Mouse (Mus musculus): ENCODE results near the gene Trub1.

Trub1 gene

DNA sequence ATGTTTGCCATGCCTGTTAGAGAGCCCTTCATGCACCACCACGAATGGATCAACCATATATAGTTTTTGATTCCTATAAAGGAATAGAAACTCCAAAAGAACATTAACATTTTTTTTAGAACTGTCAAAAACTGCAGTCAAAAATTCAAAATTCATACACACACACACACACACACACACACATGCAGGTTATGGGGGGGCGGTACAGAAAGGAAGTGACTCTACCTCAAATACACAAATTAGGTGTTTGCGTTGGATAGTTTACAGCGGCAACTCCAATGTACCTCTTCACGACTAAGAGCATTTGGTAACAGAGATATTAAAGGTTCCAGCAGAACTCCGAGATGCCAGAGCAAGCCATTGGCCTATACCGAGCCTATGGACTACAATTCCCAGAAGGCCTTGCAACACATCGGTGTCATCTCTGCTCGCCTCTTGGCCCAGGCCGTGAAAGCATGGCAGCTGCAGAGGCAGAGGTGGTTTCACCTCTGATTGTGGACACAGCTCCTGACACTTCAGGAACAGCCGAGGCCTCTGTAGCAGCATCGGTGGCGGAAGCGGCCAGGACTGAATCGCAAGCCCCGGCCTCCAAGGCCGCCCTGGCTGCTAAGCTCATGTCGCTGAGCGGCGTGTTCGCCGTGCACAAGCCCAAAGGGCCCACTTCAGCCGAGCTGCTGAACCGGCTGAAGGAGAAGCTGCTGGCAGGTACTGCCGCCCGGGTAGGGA is at the start of gene Trub1:
Trub1 (plus strand) TSS at position 421 of the 726 bp plus-strand sequence.
- peak; percentile 67 to 77 for DNase-seq (ENCODE audit: low spot score in 2 of 2)

DNA sequence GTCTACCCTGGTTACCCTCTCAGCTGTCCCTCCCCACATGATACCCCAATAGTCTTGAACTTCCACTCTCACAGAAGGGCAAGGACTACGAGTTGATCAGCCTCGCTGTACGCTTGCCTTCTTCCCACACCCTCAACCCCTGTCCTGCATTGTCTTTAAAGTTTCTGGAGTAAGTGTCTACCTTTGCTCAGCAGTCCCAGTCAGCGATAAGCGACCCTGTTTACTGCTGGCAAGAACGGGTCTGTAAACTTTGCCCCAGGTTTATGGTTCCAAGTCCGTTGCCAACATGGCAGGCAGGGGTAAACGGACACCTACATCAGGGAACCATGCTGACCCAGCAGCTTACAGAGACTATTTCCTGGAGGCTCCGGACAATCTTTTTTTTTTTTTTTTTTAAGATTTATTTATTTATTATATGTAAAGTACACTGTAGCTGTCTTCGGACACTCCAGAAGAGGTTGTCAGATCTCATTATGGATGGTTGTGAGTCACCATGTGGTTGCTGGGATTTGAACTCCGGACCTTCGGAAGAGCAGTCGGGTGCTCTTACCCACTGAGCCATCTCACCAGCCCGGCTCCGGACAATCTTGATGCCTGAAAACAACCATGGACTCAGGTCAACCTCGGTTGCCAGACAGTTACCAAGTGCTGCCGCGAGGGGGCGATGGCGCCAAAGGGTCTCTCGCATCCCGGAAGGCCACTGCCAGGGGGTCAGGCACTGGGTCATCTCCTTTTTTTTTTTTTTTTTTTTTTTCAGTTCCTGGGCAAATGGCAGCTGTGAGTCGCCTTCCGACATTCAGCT is 48.8 kb upstream of the Trub1 start:
- peak; percentile 58 to 61 for DNase-seq (ENCODE audit: low spot score in 2 of 2)

- no peak for DNase-seq (ENCODE audit: low spot score in 2 of 2)
Measured at GRCm38 (mm10) chr19:57404502-57404848, 48.2 kb upstream of the Trub1 start.

DNA sequence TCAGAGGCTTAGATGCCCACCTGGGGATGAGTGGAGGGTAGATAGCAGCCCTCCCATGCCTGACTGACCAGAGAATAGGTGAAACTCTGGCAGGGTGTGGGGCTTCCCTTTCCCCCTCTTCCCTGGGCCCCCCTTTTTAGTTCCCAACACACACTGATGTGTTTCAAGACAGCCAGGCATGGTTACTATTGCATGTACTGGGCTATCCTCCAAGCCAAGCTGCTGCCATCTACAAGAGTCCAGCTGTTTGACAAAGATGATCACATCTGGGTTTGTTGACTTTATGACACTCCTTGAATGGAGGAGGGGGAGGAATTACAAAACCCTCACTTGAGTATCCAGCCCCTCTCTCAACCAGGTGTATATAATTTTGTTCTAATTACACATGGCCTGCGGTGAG is 44.8 kb upstream of the Trub1 start:
- no peak for DNase-seq (ENCODE audit: low spot score in 2 of 2)

- peak in 1 of 2 experiments; percentile 11 for DNase-seq (ENCODE audit: low spot score in 2 of 2)
Measured at GRCm38 (mm10) chr19:57411375-57412196, 41.1 kb upstream of the Trub1 start.

DNA sequence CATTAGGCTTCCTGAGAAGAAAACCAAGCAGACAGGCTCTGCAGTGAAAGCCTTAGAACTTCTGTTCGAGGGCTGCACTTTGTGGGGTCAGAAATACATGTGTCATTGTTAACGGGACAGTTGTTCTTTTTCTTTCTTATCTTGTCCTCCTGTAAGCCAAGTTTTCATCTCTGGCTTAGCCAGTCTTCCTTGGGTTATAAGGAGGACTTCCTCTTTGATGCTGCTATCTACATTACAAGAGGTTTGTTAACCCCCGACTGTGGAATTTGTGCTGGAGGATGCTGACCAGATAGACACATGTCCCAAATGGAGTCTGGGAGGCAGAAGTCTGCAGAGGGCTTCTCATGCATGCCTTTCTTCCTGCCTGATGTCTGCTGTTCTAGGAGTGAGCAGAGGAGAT is 39.5 kb upstream of the Trub1 start:
- DNase-seq (ENCODE audit: low spot score in 2 of 2), result no peak

- DNase-seq (ENCODE audit: low spot score in 2 of 2), result no peak
Measured at GRCm38 (mm10) chr19:57413918-57414317, 38.8 kb upstream of the Trub1 start.

- DNase-seq (ENCODE audit: low spot score in 2 of 2), result no peak
Measured at GRCm38 (mm10) chr19:57415031-57415807, 37.5 kb upstream of the Trub1 start.

DNA sequence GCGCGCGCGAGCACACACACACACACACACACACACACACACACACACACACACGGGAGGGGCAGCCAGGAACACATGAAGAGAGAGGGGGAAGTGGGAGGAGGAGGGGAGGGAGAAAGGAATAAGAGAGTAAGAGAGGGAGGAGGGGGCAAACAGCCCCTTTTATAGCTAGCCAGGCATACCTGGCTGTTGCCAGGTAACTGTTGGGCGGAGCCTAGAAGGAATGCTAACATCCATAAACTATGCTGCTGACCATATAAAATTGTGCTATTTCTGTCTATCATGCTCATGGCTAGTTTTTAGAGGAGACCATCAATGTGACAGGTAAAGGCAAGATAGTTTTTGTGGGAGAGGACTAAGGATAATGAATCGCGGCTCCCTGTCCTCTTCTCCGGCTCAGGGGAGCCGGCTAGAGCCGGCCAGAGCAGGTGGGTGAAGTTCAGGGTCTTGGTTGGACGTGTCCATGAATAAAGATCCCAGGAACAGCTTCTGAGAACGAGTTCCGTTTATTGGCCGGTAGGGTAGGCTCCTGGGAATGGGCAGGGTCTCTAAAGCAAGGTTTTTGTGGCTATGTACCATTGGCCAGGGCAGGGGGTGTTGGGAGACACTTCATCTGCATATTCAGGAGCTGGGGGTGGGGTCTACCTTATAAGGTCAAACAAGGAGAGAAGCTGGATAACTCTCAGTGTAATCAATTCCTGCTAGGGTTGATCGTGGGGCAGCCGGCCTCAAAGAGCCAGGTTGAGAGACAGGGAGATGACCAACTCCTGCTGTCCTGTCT is 34.7 kb upstream of the Trub1 start:
- DNase-seq (ENCODE audit: low spot score in 2 of 2), result no peak

GRCm38 (mm10) chr19:57423402-57423801 is 29.3 kb upstream of the Trub1 start:
- DNase-seq (ENCODE audit: low spot score in 2 of 2), result no peak

- no peak for DNase-seq (ENCODE audit: low spot score in 2 of 2)
Measured at GRCm38 (mm10) chr19:57425296-57425695, 27.4 kb upstream of the Trub1 start.

DNA sequence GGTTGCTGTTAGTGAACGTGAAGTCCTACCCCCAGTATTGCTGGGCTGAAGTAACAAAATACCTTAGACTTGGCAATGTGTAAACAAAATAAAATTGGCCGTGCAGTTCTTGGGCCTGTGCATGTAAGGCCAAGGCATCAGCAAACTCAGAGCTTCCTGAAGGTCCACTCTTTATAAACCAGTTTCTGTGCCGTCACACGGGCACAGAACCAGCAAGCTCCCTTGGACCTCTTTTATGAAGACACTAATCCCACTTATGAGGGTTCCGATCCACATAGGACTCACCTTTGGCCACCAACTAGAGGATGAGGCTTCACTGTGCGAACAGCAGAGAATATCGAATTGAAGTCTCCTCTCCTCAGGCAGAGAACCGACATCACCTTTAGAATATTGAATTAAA is 25.9 kb upstream of the Trub1 start:
- DNase-seq (ENCODE audit: low spot score in 2 of 2), result no peak

DNA sequence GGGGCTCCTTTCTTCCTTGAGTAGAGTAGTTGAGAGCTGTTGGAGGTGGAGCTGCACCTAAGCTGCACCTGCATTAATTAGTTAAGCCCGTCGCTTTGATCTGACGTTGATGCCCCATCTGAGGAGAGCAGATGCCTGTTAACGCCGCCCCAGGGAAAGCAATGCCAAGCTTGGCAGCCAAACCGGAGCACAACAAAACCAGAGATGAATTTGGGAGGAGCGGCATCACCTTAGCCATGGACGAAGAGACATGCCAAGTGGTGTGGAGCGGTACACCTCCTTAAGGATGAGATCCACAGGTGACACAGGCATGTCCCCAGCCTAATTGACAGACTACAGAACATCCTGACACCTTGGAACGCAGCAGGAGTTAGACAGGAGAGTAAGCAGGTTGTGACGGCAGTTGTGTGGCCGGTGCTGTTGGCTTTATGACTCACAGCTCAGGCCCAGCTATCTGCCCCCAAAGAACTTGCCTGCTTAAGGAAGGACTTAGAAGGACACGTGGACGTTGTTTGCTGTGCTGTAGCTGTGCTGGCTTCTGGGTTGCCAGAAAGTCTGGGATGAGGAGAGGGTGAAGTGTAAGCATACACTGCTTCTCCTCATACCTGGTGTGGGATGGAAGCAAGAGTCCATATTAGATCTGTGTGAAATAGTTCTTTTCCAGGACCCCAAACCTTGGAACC is 24.8 kb upstream of the Trub1 start:
- DNase-seq (ENCODE audit: low spot score in 2 of 2), result no peak

DNA sequence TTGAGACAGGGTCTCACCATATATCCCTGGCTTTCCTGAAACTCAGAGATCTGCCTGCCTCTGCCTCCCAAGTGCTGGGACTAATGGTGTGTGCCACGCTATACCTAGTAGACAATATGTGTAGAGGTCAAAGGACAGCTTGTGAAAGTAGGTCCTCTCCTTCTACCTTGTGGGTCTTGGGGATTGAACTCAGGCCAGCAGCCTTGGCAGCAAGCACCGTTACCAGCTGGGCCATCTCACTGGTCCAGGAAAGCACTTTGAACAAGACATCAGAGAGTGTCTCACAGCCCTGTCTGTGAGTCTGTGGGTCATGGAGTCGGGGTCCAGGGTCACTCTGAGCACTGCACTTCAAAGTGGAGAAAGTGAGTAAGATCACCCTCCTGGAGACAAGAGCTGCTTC is 24.1 kb upstream of the Trub1 start:
- no peak for DNase-seq (ENCODE audit: low spot score in 2 of 2)

- DNase-seq (ENCODE audit: low spot score in 2 of 2), result no peak
Measured at GRCm38 (mm10) chr19:57429926-57430325, 22.8 kb upstream of the Trub1 start.

GRCm38 (mm10) chr19:57431476-57431875 is 21.2 kb upstream of the Trub1 start:
- no peak for DNase-seq (ENCODE audit: low spot score in 2 of 2)

DNA sequence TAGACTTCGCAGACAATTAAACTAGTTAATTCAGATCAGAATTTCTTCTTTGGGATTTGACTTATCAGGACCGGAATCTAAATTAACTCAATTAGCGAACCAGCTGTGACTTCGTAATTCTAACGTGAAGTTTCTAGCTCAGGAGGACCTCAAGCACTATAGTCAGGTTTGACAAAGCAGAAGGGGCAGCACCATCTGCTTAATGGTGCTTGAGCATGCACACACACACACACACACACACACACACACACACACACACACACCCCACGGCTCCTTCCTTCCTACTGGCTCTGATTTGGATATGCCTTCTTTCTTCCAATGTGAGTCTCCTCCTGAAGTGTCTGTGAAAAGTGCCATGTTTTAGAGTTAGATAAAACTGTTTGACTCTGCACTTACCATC is 18.7 kb upstream of the Trub1 start:
- no peak for DNase-seq (ENCODE audit: low spot score in 2 of 2)

DNA sequence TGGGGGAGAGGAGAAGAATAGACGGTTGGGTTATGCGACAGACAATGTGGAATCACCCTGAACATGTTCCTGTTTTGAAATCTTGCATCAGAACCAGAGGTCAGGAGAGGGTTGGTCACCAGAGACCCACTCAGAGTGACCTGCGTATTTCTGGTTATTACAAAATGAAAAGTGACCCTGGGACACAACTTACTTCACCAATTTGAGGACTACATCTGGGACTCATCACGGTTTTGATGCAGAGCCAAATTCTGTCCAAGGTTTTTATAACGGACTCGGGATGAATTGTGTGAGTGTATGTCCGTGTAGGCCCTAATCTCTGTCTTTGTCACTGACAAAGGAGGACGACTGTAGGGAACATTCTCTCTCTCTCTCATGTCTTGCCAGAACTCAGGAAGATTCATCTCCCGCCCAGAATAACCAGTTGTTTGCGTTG is 16.1 kb upstream of the Trub1 start:
- no peak for DNase-seq (ENCODE audit: low spot score in 2 of 2)

- no peak for DNase-seq (ENCODE audit: low spot score in 2 of 2)
Measured at GRCm38 (mm10) chr19:57437042-57437441, 15.7 kb upstream of the Trub1 start.

DNA sequence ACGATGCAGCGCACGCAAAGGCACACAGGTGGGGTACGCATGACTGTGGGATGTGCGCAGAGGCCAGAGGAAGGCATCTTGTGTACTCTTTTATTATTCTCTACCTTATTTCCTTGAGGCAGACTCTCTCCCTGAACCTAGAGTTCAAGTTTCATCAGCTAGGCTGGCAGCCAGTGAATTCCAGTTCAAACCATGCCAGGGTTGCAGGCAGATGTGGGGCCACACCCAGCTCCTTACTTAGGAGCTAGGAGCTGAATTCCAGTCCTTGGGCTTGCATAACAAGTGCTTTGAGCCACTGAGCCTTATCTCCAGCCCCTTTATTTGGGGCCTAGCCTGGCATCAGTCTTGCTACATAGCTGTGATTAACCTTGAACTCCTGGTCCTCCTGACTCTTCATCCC is 13.4 kb upstream of the Trub1 start:
- DNase-seq (ENCODE audit: low spot score in 2 of 2), result no peak

All from frontal cortex, postnatal 25 days (tissue).